In the genomic region with DNA sequence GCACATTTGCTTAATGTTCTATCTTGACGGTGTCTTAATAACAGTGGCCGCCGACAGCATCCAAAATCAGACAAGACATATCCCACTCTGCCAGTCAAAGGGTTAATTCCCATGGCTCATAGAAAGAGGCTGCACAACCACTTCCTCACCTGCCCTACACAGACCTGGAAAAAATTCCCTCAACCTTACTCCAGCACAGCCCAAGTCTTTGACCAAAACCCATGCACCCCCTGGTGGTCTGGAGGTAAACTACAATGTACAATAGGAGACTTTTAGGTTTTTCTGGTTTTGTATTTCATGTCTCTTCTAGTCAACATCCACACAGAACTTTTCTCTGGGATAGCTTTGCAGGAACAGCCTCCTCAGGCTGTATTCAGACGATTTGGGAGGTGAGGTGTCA, we compare ENCODE assay signal across 8 mouse cellular contexts. TPM values are rescaled to one million over a fixed set of nuclear protein-coding genes. Genes with fewer than 3 reads are reported as not detected.
A peak's percentile ranks its signal among the peaks of the same experiment; 100 is the strongest.
DNase-seq lines count a peak whose midpoint lies in the region; ATAC-seq lines count a peak whose summit lies in the region.

No protein-coding gene starts in this region.

- peak; percentile 72 for ATAC-seq in erythroblast, adult 5-6 weeks (replicated peaks; ENCODE audit: low FRiP score, poor library complexity, severe bottlenecking)
- ATAC-seq in megakaryocyte, adult 5-6 weeks (ENCODE audit: poor library complexity, severe bottlenecking), result peak; percentile 77

- DNase-seq in adrenal gland, adult (ENCODE audit: inconsistent age in 2 of 2, low spot score in 1 of 2), result peak; percentile 27 to 85
- DNase-seq in adrenal gland, adult 8-10 months, result no peak
- DNase-seq in CD4-positive helper T cell, adult 2 months (ENCODE audit: low read depth, low spot score), result peak; percentile 55
- DNase-seq in brain, adult 2 months (ENCODE audit: low read depth, low spot score), result peak; percentile 54
- DNase-seq in kidney, adult 9 months, result peak; percentile 74
- DNase-seq in spleen, postnatal 36 days (ENCODE audit: low spot score in 2 of 2), result peak; percentile 18 to 41

RNA-seq across cellular contexts. Expression of gene Zfr, which starts 32.8 kb away (rescaled TPM):
- total RNA-seq in adrenal gland, adult 8-10 months (2022), result 100 to 1,000 TPM; 109 to 191 (median 172) TPM
- 45.6 and 46.5 TPM in 2 replicates for total RNA-seq in erythroblast, adult 5-6 weeks (2015; ENCODE audit: low replicate concordance)
- total RNA-seq in erythroblast, adult 5-6 weeks (2017; ENCODE audit: low replicate concordance), result 27.8 and 32.2 TPM in 2 replicates
- total RNA-seq in megakaryocyte, adult 5-6 weeks (2015), result 111 and 115 TPM in 2 replicates
- total RNA-seq in megakaryocyte, adult 5-6 weeks (2017), result 47.1 and 49.6 TPM in 2 replicates
